Mouse (Mus musculus) liver, embryonic 14.5 days (tissue): ENCODE measurements around the gene Cnr2. TPM values are rescaled to one million over a fixed set of nuclear protein-coding genes. Genes with fewer than 3 reads are reported as not detected.

Experiments
- ATAC-seq: fragments of 200-750 bp; cut with Nextera tagmentation; 2 replicates; pipeline ENCODE4 v1.8.0; 2017; ENCODE audit warnings: moderate number of reproducible peaks, mild to moderate bottlenecking, moderate library complexity; ENCODE audit not compliant: insufficient read depth
- DNase-seq, 3 experiments: peaks; one replicate each; pipeline ENCODE4 v3.0.0-alpha.2; 2012 to 2013; ENCODE audit warnings: low read depth in 3 of 3, low spot score in 3 of 3
- H3K27ac ChIP-seq: fragments of 300-500 bp; sonication (generic); 2 replicates; pipeline ENCODE4 v1.5.1; 2014; ENCODE audit warnings: moderate library complexity, mild to moderate bottlenecking, control low read depth, inconsistent platforms
- H3K27me3 ChIP-seq: fragments of 300-500 bp; sonication (generic); 2 replicates; pipeline ENCODE4 v1.6.1; 2014; ENCODE audit warnings: mild to moderate bottlenecking, low read length, moderate library complexity; ENCODE audit not compliant: control insufficient read depth, insufficient read depth
- H3K36me3 ChIP-seq: fragments of 300-500 bp; sonication (generic); replicated peaks from 2 replicates; pipeline ENCODE4 v1.6.1; 2014; ENCODE audit warnings: low read depth; ENCODE audit not compliant: control insufficient read depth, insufficient read depth
- H3K4me1 ChIP-seq, 2 experiments: fragments of 200-500 bp in 1 of 2; fragments of 300-500 bp in 1 of 2; sonication (generic) in 1 of 2; replicated peaks; 2 replicates each; pipeline ENCODE4 v1.6.1; 2012 to 2014; ENCODE audit warnings: antibody characterized with exemption in 1 of 2, inconsistent platforms in 1 of 2, low read length in 1 of 2; ENCODE audit not compliant: control insufficient read depth in 2 of 2, insufficient read depth in 2 of 2
- H3K4me2 ChIP-seq: fragments of 300-500 bp; sonication (generic); 2 replicates; pipeline ENCODE4 v1.6.1; 2014; ENCODE audit warnings: low read depth, mild to moderate bottlenecking, control low read depth, moderate library complexity
- H3K4me3 ChIP-seq, 2 experiments: fragments of 200-500 bp in 1 of 2; fragments of 300-500 bp in 1 of 2; sonication (generic) in 1 of 2; 2 replicates each; pipeline ENCODE4 v1.5.1; 2012 to 2014; ENCODE audit warnings: low read depth in 2 of 2, low read length in 2 of 2, mild to moderate bottlenecking in 2 of 2, control low read depth in 1 of 2, inconsistent platforms in 1 of 2, moderate library complexity in 1 of 2; ENCODE audit not compliant: insufficient read depth in 1 of 2
- H3K9ac ChIP-seq: fragments of 300-500 bp; sonication (generic); replicated peaks from 2 replicates; pipeline ENCODE4 v1.6.1; 2014; ENCODE audit warnings: mild to moderate bottlenecking, control low read depth, moderate library complexity
- H3K9me3 ChIP-seq: fragments of 300-500 bp; sonication (generic); 2 replicates; pipeline ENCODE4 v1.6.1; 2016; ENCODE audit warnings: low read length, mixed read lengths; ENCODE audit not compliant: control insufficient read depth
- CTCF ChIP-seq: IDR thresholded peaks from 2 replicates; pipeline ENCODE4 v1.5.1; 2016; ENCODE audit warnings: antibody characterized with exemption, low read depth, control low read depth
- EP300 ChIP-seq: IDR thresholded peaks from 2 replicates; pipeline ENCODE4 v1.6.1; 2016; ENCODE audit warnings: antibody characterized with exemption, low read depth
- WGBS: fragments of 180-500 bp; shearing (Covaris S2); extraction: QIAGEN DNeasy Blood & Tissue Kit; methylation state at CpG from one replicate; pipeline ENCODE4 v1.1.7; 2014; ENCODE audit not compliant: insufficient replicate concordance; 5-methylcytosine and 5-hydroxymethylcytosine counted together
- polyA plus RNA-seq, 2 experiments: library from polyadenylated mRNA; depleted of rRNA in 1 of 2; stranded (reverse) in 1 of 2; unstranded in 1 of 2; fragments of >200 nt; fragmentation: Nextera tagmentation in 1 of 2; extraction: Ambion mirVana in 1 of 2; gene quantifications; 2 replicates each; pipeline versions ENCODE4 v1.2.1 to v1.2.3; 2012 to 2014

Cnr2 gene
- polyA plus RNA-seq, 2 experiments, result 2.1 to 2.5 TPM

- H3K4me3 ChIP-seq, result no peak overlapping the region
- 75% methylated on average over 5 of the region's 5 CpGs for WGBS
- ATAC-seq, result no peak
These were observed 4.8 kb downstream of the Cnr2 start for GRCm38 (mm10) chr4:135900008-135900407.

DNA sequence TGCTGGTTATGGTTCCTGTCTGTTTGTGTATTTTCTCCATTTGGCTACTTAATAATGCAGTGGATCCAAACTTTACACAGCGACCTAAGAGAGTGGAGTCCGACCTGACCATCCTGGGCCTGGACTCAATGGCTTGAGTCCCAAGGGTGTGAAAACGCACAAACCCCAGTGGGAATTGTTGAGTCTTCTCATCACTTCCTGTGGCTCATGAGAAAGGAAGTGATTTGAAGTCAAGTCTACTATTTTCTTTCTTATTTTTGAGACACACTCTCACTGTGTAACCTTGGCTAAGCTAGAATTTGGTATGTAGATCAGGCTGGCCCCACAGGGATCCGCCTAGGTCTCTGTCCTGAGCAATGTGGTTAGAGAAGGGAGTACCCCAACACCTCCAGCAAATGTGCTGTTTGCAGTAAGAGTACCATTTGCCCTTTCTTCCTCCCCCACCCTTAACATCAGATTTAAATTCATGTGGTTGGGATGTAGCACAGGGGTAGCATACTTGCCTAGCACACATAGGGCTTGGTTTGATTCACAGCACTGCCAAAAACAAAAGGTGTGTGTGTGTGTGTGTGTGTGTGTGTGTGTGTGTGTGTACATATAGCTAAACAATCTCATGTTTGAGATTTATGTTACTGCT, 7.5 kb downstream of the Cnr2 start:
- TF ChIP-seq EP300 (no peak), CTCF (no peak)
- 74% methylated on average over 4 of the region's 4 CpGs for WGBS
- H3K36me3 ChIP-seq, result no peaks in the 10 kb centered on the region
- no peak for DNase-seq
- H3K4me3 ChIP-seq, result no peak overlapping the region
- H3K27me3 ChIP-seq, result no peaks in the 10 kb centered on the region
- no peak for ATAC-seq
- H3K27ac ChIP-seq, result no peak overlapping the region
- peaks cover 10 to 27% of the 10 kb centered on the region in 2 experiments for H3K4me1 ChIP-seq
- H3K9ac ChIP-seq, result no peak overlapping the region
- H3K9me3 ChIP-seq, result no peaks in the 10 kb centered on the region
- H3K4me2 ChIP-seq, result no peak overlapping the region

More at GRCm38 (mm10) chr4:135900008-135900407, 4.8 kb downstream of the Cnr2 start:
- DNase-seq, result no peak
- H3K9ac ChIP-seq, result no peak overlapping the region
- no peak overlapping the region for H3K27ac ChIP-seq
- H3K9me3 ChIP-seq, result no peaks in the 10 kb centered on the region
- no peaks in the 10 kb centered on the region for H3K36me3 ChIP-seq
- TF ChIP-seq CTCF, result no peak
- no peak for TF ChIP-seq EP300
- peaks cover 7 to 36% of the 10 kb centered on the region in 2 experiments for H3K4me1 ChIP-seq
- H3K4me2 ChIP-seq, result no peak overlapping the region
- no peaks in the 10 kb centered on the region for H3K27me3 ChIP-seq

- Histone ChIP-seq H3K27ac (no peak overlapping the region), H3K4me3 (no peak overlapping the region), H3K9me3 (no peaks in the 10 kb centered on the region), H3K9ac (no peak overlapping the region), H3K4me2 (no peak overlapping the region), H3K27me3 (no peaks in the 10 kb centered on the region), H3K4me1 (peaks cover 3 to 14% of the 10 kb centered on the region in 2 experiments; a peak in 2 of 4 replicates), H3K36me3 (no peaks in the 10 kb centered on the region)
- TF ChIP-seq EP300 (no peak), CTCF (no peak)
- ATAC-seq (no peak), DNase-seq (no peak)
- 66% methylated on average over 1 of the region's 1 CpGs for WGBS
These were observed 9.6 kb downstream of the Cnr2 start for GRCm38 (mm10) chr4:135904810-135905209.

GRCm38 (mm10) chr4:135906633-135907032, 11.4 kb downstream of the Cnr2 start:
- H3K4me1 ChIP-seq, result peaks cover 3 to 20% of the 10 kb centered on the region in 2 experiments; a peak in 2 of 4 replicates
- TF ChIP-seq CTCF, result no peak
- peak; percentile 54 for TF ChIP-seq EP300
- H3K27ac ChIP-seq, result peak overlapping the region; percentile 12; the same call in 1 of the 2 replicates
- H3K9me3 ChIP-seq, result no peaks in the 10 kb centered on the region
- no peaks in the 10 kb centered on the region for H3K27me3 ChIP-seq
- H3K36me3 ChIP-seq, result no peaks in the 10 kb centered on the region
- DNase-seq (peak in 1 of 3 experiments; percentile 42), ATAC-seq (peak; percentile 67; the same call in 1 of the 2 replicates)
- 17% methylated on average over 3 of the region's 3 CpGs for WGBS
- peak overlapping the region; percentile 27; the same call in 1 of the 2 replicates for H3K9ac ChIP-seq
- H3K4me3 ChIP-seq, result no peak overlapping the region
- H3K4me2 ChIP-seq, result peak overlapping the region; percentile 28

- Histone ChIP-seq H3K4me1 (peaks cover 11 to 32% of the 10 kb centered on the region in 2 experiments), H3K36me3 (no peaks in the 10 kb centered on the region), H3K4me3 (no peak overlapping the region), H3K27me3 (no peaks in the 10 kb centered on the region), H3K4me2 (no peak overlapping the region), H3K9me3 (no peaks in the 10 kb centered on the region), H3K27ac (no peak overlapping the region), H3K9ac (no peak overlapping the region)
- TF ChIP-seq EP300 (no peak), CTCF (no peak)
- DNase-seq (no peak), ATAC-seq (no peak)
- 38% methylated on average over 13 of the region's 13 CpGs for WGBS
These were observed 14.3 kb downstream of the Cnr2 start for GRCm38 (mm10) chr4:135909326-135910066.
